ENCODE assay signal across 7 mouse cellular contexts in genomic region chr5:117318741-117319629, GRCm38 (mm10). TPM values are rescaled to one million over a fixed set of nuclear protein-coding genes. Genes with fewer than 3 reads are reported as not detected.
DNase-seq lines count a peak whose midpoint lies in the region; ATAC-seq lines count a peak whose summit lies in the region.

Vsig10 (plus strand) TSS chr5:117319083.

- under 1% methylated on average over 81 of the region's 81 CpGs for WGBS in intestine, embryonic 15.5 days
- WGBS in limb, embryonic 11.5 days, result 0% methylated on average over 81 of the region's 81 CpGs
- under 1% methylated on average over 80 of the region's 81 CpGs for WGBS in midbrain, embryonic 11.5 days

- no peaks in the 10 kb centered on the region for H3K36me3 ChIP-seq in intestine, embryonic 15.5 days
- no peaks in the 10 kb centered on the region for H3K36me3 ChIP-seq in limb, embryonic 11.5 days (ENCODE audit: control insufficient read depth, insufficient read depth, low read length)
- no peaks in the 10 kb centered on the region for H3K36me3 ChIP-seq in midbrain, embryonic 11.5 days (ENCODE audit: control insufficient read depth, insufficient read depth, low read length)

- H3K9ac ChIP-seq in intestine, embryonic 15.5 days, result peak within 1 kb of the TSS; percentile 88
- H3K9ac ChIP-seq in limb, embryonic 11.5 days (ENCODE audit: low read length), result peak within 1 kb of the TSS; percentile 70
- peak within 1 kb of the TSS; percentile 79 for H3K9ac ChIP-seq in midbrain, embryonic 11.5 days (ENCODE audit: low read length)

- peak within 1 kb of the TSS; percentile 89 for H3K4me2 ChIP-seq in intestine, embryonic 15.5 days (replicated peaks)
- H3K4me2 ChIP-seq in limb, embryonic 11.5 days (ENCODE audit: low read depth, severe bottlenecking), result peak within 1 kb of the TSS; percentile 99
- H3K4me2 ChIP-seq in midbrain, embryonic 11.5 days, result peak within 1 kb of the TSS; percentile 99

- H3K9me3 ChIP-seq in intestine, embryonic 15.5 days, result no peaks in the 10 kb centered on the region
- H3K9me3 ChIP-seq in limb, embryonic 11.5 days (ENCODE audit: control insufficient read depth, low read length), result no peaks in the 10 kb centered on the region
- no peaks in the 10 kb centered on the region for H3K9me3 ChIP-seq in midbrain, embryonic 11.5 days (ENCODE audit: control insufficient read depth, low read length)

- peak; percentile 79 for ATAC-seq in intestine, embryonic 15.5 days
- ATAC-seq in limb, embryonic 11.5 days (ENCODE audit: insufficient number of reproducible peaks, low FRiP score, low TSS enrichment, low read depth), result peak; percentile 55
- peak; percentile 89 for ATAC-seq in midbrain, embryonic 11.5 days (ENCODE audit: low FRiP score)

- peak; percentile 90 for DNase-seq in adrenal gland, adult 2 months
- peak; percentile 73 for DNase-seq in embryo, embryonic 10.5 days (ENCODE audit: low spot score)
- DNase-seq in gonadal fat pad, adult 2 months (ENCODE audit: low read depth), result no peak
- DNase-seq in limb, embryonic 11.5 days (ENCODE audit: low spot score), result peak; percentile 71
- DNase-seq in midbrain, embryonic 11.5 days (ENCODE audit: low spot score, missing footprints), result peak; percentile 97
- DNase-seq in skeletal muscle tissue, adult 2 months (ENCODE audit: low read depth, low spot score), result peak; percentile 54

- peak within 1 kb of the TSS; percentile 92 for H3K27ac ChIP-seq in intestine, embryonic 15.5 days
- H3K27ac ChIP-seq in limb, embryonic 11.5 days (replicated peaks; ENCODE audit: low read depth, low read length), result no peak within 1 kb of the TSS
- no peak within 1 kb of the TSS for H3K27ac ChIP-seq in midbrain, embryonic 11.5 days (ENCODE audit: low read depth, low read length)

- peaks cover 18% of the 10 kb centered on the region; the same call in 1 of the 2 replicates for H3K4me1 ChIP-seq in intestine, embryonic 15.5 days (replicated peaks)
- H3K4me1 ChIP-seq in limb, embryonic 11.5 days (ENCODE audit: control insufficient read depth, insufficient read depth, low read length), result peaks cover 4% of the 10 kb centered on the region; the same call in 1 of the 2 replicates
- peaks cover 13% of the 10 kb centered on the region for H3K4me1 ChIP-seq in midbrain, embryonic 11.5 days (ENCODE audit: control insufficient read depth, insufficient read depth, low read length)

- peak within 1 kb of the TSS; percentile 83 for H3K4me3 ChIP-seq in intestine, embryonic 15.5 days (replicated peaks)
- H3K4me3 ChIP-seq in limb, embryonic 11.5 days (ENCODE audit: low read depth, low read length), result peak within 1 kb of the TSS; percentile 68
- peak within 1 kb of the TSS; percentile 65 for H3K4me3 ChIP-seq in midbrain, embryonic 11.5 days (ENCODE audit: low read depth, low read length)

- no peaks in the 10 kb centered on the region for H3K27me3 ChIP-seq in intestine, embryonic 15.5 days (replicated peaks)
- H3K27me3 ChIP-seq in limb, embryonic 11.5 days (ENCODE audit: control insufficient read depth, insufficient read depth, low read length), result peaks cover 15% of the 10 kb centered on the region; the same call in 1 of the 2 replicates
- peaks cover 22% of the 10 kb centered on the region for H3K27me3 ChIP-seq in midbrain, embryonic 11.5 days (ENCODE audit: control insufficient read depth, insufficient read depth, low read length)

RNA-seq across cellular contexts. Expression of gene Vsig10, which starts in this region (rescaled TPM):
- total RNA-seq in adrenal gland, adult 2 months (2021), result 10 to 100 TPM in 1 of 2 experiments, 1 to 10 TPM in 1; 8.9 to 28.6 TPM
- polyA plus RNA-seq in adrenal gland, adult 2 months (2012; rRNA removed), result 38.0 and 44.1 TPM in 2 replicates
- polyA plus RNA-seq in gonadal fat pad, adult 2 months (2012; rRNA removed), result 16.7 and 20.7 TPM in 2 replicates
- 14.1 and 16.8 TPM in 2 replicates for polyA plus RNA-seq in intestine, embryonic 15.5 days (2015; fragmentation: Nextera tagmentation; extraction: Ambion mirVana)
- 2.1 and 2.7 TPM in 2 replicates for polyA plus RNA-seq in limb, embryonic 11.5 days (2014; fragmentation: Nextera tagmentation; extraction: Ambion mirVana)
- polyA plus RNA-seq in midbrain, embryonic 11.5 days (2014; fragmentation: Nextera tagmentation; extraction: Ambion mirVana), result 1.7 and 2.2 TPM in 2 replicates
